Mouse (Mus musculus): ENCODE results near the gene Fam192a.

Fam192a gene

DNA sequence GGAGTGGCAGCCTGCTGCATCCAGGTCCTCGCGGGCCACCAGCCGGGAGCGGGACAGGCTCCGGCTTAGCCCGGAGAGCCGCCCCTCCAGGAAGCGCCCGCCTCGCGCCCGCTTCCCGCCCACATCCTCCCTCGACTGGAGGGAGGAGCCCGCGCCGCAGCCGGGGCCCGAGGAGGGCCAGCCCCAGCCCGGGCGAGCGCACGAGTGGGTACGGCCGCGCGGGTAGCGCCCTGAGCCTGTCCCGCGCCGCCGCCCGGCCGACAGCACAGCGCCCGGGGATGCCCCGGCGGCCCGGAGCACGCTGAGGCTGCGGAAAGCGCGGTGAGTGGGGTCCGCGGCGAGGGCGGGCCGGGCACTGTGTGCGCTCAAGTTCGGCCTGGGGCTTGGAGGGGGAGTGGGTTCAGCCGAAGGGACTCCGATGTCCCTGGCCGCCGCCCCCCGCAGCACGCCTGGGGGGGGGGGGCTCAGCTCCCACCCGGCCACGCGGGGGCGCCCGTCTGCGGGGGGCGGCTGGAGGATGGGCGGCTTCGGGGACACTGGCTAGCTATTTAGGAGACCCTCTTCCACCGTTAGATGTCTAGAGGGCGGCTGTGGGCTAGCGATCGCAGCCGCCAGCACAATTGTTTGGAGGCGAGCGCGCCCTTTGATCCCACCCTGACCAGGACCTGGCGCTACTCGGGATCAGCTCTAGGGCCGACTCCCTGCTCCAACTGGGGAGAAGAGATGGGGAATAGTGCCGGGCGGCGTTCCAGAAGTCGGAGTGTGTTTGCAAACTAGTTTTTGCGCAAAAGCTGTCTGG lies 68.7 kb downstream of the Fam192a start, which contains the start of gene Cpne2:
Gene Cpne2, plus strand, starts transcription at position 118 of the 799 bp plus-strand sequence.
- peak; percentile 79 for DNase-seq (ENCODE audit: low read depth, low spot score)

DNA sequence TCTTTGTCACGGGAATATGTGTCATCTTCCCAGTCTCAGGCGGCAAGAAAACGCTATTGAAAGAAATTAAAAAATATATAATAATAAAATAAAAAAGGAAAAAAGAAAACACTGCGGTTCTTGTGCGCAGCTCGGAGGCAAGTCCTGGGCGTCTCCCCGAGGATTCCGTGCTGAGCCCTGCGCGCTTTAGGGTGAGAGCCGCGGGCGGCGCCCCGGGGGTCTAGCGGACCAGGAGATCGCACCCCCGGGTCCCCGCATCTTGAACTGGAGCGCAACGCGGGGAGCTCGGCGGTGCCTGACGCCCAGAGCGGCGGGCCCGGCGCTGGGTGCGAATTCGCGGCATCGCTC lies 69.3 kb downstream of the Fam192a start:
- DNase-seq (ENCODE audit: low read depth, low spot score): no peak

DNA sequence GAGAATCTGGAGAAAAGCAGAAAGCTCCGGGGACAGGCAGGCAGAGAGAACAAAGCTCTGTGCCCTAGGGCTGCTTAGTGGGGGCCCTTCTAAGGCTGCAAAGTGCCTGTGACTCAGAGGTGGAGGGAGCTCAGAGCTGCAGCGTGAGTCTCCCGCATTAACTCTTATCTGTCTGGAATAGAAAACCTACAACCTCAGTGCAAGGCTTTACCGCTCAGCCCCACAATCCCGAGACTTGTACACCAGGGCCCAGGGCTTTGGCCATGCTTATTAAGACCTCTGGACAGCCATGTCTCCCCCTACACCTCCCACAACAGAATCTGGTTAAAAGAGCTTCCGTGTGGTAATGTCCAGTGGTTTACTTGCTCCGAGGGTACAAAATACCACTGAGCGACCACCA lies 69.8 kb downstream of the Fam192a start:
- no peak for DNase-seq (ENCODE audit: low read depth, low spot score)

DNA sequence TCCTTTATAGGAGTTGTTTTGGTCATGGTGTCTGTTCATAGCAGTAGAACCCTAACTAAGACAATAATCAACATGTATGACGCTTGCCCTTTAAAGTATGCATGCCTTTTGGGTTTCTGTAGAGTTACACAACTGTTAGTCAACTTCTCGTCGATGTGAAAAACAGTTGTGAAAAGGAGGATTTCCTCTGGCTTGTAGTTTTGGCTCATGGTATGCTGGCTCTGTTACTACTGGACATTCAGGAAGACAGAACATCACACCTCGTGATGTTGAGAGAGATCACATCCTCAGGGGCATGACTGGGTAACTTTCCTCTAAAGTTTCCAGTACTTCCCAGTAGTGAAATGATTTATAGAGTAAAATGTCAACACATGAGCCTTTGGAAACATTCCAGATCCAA lies 71.2 kb downstream of the Fam192a start:
- no peak for DNase-seq (ENCODE audit: low read depth, low spot score)

- DNase-seq (ENCODE audit: low read depth, low spot score): no peak
Measured at GRCm38 (mm10) chr8:94529875-94530274, 71.9 kb downstream of the Fam192a start.

GRCm38 (mm10) chr8:94528245-94528644 lies 73.6 kb downstream of the Fam192a start:
- DNase-seq (ENCODE audit: low read depth, low spot score): peak; percentile 27

GRCm38 (mm10) chr8:94527178-94527577 lies 74.6 kb downstream of the Fam192a start:
- DNase-seq (ENCODE audit: low read depth, low spot score): no peak

GRCm38 (mm10) chr8:94524554-94524953 lies 77.2 kb downstream of the Fam192a start:
- DNase-seq (ENCODE audit: low read depth, low spot score): no peak

All from CD4-positive helper T cell, adult 2 months (primary cell).